Mouse (Mus musculus) brown adipose tissue, adult 24 weeks (tissue): ENCODE measurements at regions not wholly inside any gene's neighbourhood (a gene's known extent, or its start where the extent isn't known, plus 50 kb on each side); places are given as distances from the start of the nearest gene placed in this dataset.
"Not testable (repeated sequence)": the region's sequence is repeated elsewhere in the genome, so short reads cannot be mapped to it uniquely, and the experiment has no call there.

ENCODE experiments used
- H3K27ac ChIP-seq: fragments of 200-500 bp; replicated peaks from 2 replicates; pipeline ENCODE4 v1.5.1; 2012; ENCODE audit warnings: low read depth, mild to moderate bottlenecking, low read length
- H3K4me1 ChIP-seq: fragments of 200-500 bp; 2 replicates; pipeline ENCODE4 v1.6.1; 2012; ENCODE audit warnings: low read length, mixed read lengths; ENCODE audit not compliant: control insufficient read depth, insufficient read depth, insufficient read length
- H3K4me3 ChIP-seq: fragments of 200-500 bp; 2 replicates; pipeline ENCODE4 v1.5.1; 2012; ENCODE audit warnings: low read depth, mild to moderate bottlenecking, low read length, moderate library complexity; ENCODE audit not compliant: insufficient read depth

GRCm38 (mm10) chr3:65608385-65608784, 57.6 kb upstream of the Lekr1 start:
- H3K27ac ChIP-seq, result no peak overlapping the region

GRCm38 (mm10) chr3:65611712-65612111, 54.3 kb upstream of the Lekr1 start:
- no peaks in the 10 kb centered on the region; the same call in 1 of the 2 replicates for H3K4me1 ChIP-seq
- H3K4me3 ChIP-seq, result no peak overlapping the region
- peak overlapping the region; percentile 82 for H3K27ac ChIP-seq

More at GRCm38 (mm10) chr3:65608385-65608784, 57.6 kb upstream of the Lekr1 start:
- Histone ChIP-seq H3K4me1 (peaks cover 3% of the 10 kb centered on the region), H3K4me3 (no peak overlapping the region)

DNA sequence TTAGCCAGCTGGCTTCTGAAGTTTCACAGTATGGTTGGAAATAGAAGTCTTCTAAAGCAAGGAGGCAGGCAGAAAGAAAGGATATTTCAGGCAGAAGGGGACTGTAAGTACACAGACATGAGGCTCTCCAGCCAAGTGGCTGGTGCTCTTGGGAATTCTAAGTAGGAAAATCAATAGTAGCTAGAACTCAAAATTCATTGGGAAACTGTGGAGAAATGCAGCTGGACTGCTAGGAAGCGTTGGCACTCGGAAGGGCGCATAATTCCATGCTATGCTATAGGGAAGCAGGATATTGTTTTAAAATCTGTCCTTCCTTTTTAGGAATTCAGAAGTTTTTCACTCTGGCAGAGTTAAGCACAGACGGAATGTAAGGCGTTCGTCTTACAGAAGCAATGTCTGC, 53.6 kb upstream of the Lekr1 start:
- no peaks in the 10 kb centered on the region; the same call in 1 of the 2 replicates for H3K4me1 ChIP-seq
- peak overlapping the region; percentile 82 for H3K27ac ChIP-seq
- H3K4me3 ChIP-seq, result 0 out of 2 replicates have a peak overlapping the region, but pooled peaks have one; percentile 16

DNA sequence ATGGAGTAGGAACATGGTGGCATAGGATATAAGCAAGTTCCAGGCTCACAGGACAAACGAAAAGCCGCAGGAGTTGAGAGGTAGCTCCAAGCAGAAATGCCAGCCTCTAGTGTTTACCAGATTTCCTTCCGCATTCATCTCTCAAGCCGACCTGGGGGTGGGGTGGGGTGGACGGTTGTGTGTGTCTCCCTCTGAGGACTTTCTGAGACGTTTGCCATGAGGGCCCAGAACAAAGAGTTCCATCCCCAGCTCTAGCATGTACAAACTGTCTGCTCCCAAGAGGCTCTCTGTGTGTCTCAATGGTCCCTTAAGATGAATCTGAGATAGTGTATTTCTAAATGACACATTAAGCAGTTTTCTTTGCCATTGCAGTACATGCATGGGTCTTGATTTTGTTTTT, 53.1 kb upstream of the Lekr1 start:
- Histone ChIP-seq H3K4me3 (0 out of 2 replicates have a peak overlapping the region, but pooled peaks have one; percentile 16), H3K27ac (peak overlapping the region; percentile 95), H3K4me1 (no peaks in the 10 kb centered on the region; the same call in 1 of the 2 replicates)

- not testable (repeated sequence) for H3K4me3 ChIP-seq, H3K27ac ChIP-seq, H3K4me1 ChIP-seq
Observed at GRCm38 (mm10) chr3:65614901-65615300, 51.1 kb upstream of the Lekr1 start.
